Mouse (Mus musculus) midbrain, embryonic 12.5 days (tissue): ENCODE data around the gene 6030468B19Rik. TPM values are rescaled to one million over a fixed set of nuclear protein-coding genes. Genes with fewer than 3 reads are reported as not detected.

ENCODE experiments used
- ATAC-seq: fragments of 200-750 bp; cut with Nextera tagmentation; 2 replicates; pipeline ENCODE4 v1.8.0; 2017; ENCODE audit warnings: low read depth, moderate TSS enrichment, moderate library complexity; ENCODE audit not compliant: low FRiP score
- H3K27ac ChIP-seq: fragments of 300-500 bp; sonication (generic); replicated peaks from 2 replicates; pipeline ENCODE4 v1.5.1; 2016; ENCODE audit warnings: mild to moderate bottlenecking
- H3K27me3 ChIP-seq: fragments of 300-500 bp; sonication (generic); 2 replicates; pipeline ENCODE4 v1.6.1; 2016; ENCODE audit warnings: mild to moderate bottlenecking
- H3K36me3 ChIP-seq: fragments of 300-500 bp; sonication (generic); 2 replicates; pipeline ENCODE4 v1.6.1; 2016
- H3K4me1 ChIP-seq: fragments of 300-500 bp; sonication (generic); 2 replicates; pipeline ENCODE4 v1.6.1; 2016
- H3K4me2 ChIP-seq: fragments of 300-500 bp; sonication (generic); replicated peaks from 2 replicates; pipeline ENCODE4 v1.6.1; 2016; ENCODE audit warnings: mild to moderate bottlenecking, moderate library complexity
- H3K4me3 ChIP-seq: fragments of 300-500 bp; sonication (generic); 2 replicates; pipeline ENCODE4 v1.5.1; 2016; ENCODE audit warnings: mild to moderate bottlenecking
- H3K9ac ChIP-seq: fragments of 300-500 bp; sonication (generic); replicated peaks from 2 replicates; pipeline ENCODE4 v1.6.1; 2016; ENCODE audit warnings: mild to moderate bottlenecking, moderate library complexity
- H3K9me3 ChIP-seq: fragments of 300-500 bp; sonication (generic); 2 replicates; pipeline ENCODE4 v1.6.1; 2016; ENCODE audit warnings: mild to moderate bottlenecking
- WGBS: fragments of 180-500 bp; shearing (Covaris S2); methylation state at CpG from one replicate; pipeline ENCODE4 v1.1.7; 2016; 5-methylcytosine and 5-hydroxymethylcytosine counted together
- polyA plus RNA-seq: library from polyadenylated mRNA; unstranded; fragments of >200 nt; fragmentation: Nextera tagmentation; extraction: Ambion mirVana; gene quantifications from 2 replicates; pipeline ENCODE4 v1.2.1, GENCODE M21; 2016

6030468B19Rik gene
- 0.28 TPM in 1 of 2 replicates, not detected in the other for polyA plus RNA-seq

GRCm38 (mm10) chr11:117797511-117798159 lies at the start of gene 6030468B19Rik:
Gene 6030468B19Rik (plus strand): TSS chr11:117797660.
- Histone ChIP-seq H3K27me3 (peaks cover 11% of the 10 kb centered on the region), H3K4me2 (no peak within 1 kb of the TSS), H3K36me3 (no peaks in the 10 kb centered on the region), H3K9ac (no peak within 1 kb of the TSS), H3K27ac (no peak within 1 kb of the TSS), H3K4me1 (peaks cover 4% of the 10 kb centered on the region; the same call in 1 of the 2 replicates), H3K4me3 (no peak within 1 kb of the TSS), H3K9me3 (no peaks in the 10 kb centered on the region)
- ATAC-seq: no peak
- 58% methylated on average over 9 of the region's 9 CpGs for WGBS

- no peak overlapping the region for H3K27ac ChIP-seq
- ATAC-seq: no peak
- H3K36me3 ChIP-seq: peaks cover 99% of the 10 kb centered on the region
- 90% methylated on average over 4 of the region's 4 CpGs for WGBS
- no peaks in the 10 kb centered on the region for H3K4me1 ChIP-seq
- H3K4me3 ChIP-seq: no peak overlapping the region
- H3K9me3 ChIP-seq: no peaks in the 10 kb centered on the region
- H3K4me2 ChIP-seq: no peak overlapping the region
- H3K27me3 ChIP-seq: no peaks in the 10 kb centered on the region
- H3K9ac ChIP-seq: no peak overlapping the region
These were observed 48.8 kb upstream of the 6030468B19Rik start for GRCm38 (mm10) chr11:117748628-117749027.

DNA sequence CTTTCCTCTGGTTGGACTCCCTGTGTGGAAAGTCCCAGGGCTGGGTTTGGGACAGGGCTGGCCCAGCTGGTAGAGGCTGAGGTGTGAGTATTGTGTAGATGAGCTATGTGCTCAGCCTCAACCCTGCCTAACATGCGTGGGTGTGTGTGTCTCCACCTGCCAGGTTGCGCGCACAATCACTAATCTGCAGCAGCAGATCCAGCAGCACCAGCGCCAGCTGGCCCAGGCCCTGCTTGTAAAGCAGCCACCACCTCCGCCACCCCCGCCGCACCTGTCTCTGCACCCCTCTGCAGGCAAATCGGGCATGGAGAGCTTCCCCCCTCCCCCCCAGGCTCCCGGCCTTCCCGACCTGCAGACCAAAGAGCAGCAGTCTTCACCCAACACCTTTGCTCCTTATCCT lies 48.0 kb upstream of the 6030468B19Rik start:
- no peak overlapping the region for H3K27ac ChIP-seq
- no peak for ATAC-seq
- H3K36me3 ChIP-seq: peaks cover 99% of the 10 kb centered on the region
- H3K9me3 ChIP-seq: no peaks in the 10 kb centered on the region
- no peak overlapping the region for H3K9ac ChIP-seq
- 94% methylated on average over 10 of the region's 10 CpGs for WGBS
- H3K27me3 ChIP-seq: no peaks in the 10 kb centered on the region
- H3K4me1 ChIP-seq: no peaks in the 10 kb centered on the region
- no peak overlapping the region for H3K4me2 ChIP-seq
- H3K4me3 ChIP-seq: no peak overlapping the region

DNA sequence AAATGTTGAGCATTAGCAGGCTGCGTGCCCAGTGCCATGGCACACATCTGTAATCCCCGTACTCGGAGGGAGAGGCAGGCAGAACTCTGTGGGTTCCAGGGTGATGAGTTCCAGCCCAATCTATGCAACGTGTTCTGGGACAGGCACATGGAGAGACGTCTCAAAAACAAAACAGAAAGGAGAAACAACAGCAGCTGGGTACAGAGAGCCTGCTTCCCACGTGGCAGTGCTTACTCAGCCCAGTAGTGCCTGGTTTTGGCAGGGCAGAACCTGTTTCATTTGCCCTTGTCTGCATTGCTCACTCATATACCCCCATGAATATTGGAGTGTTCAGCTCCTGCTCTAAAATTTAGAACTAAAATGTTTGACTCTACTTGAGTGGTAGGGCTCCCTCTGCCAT lies 45.9 kb upstream of the 6030468B19Rik start:
- Histone ChIP-seq H3K36me3 (peaks cover 100% of the 10 kb centered on the region), H3K27me3 (no peaks in the 10 kb centered on the region), H3K4me1 (no peaks in the 10 kb centered on the region), H3K4me2 (no peak overlapping the region), H3K9ac (no peak overlapping the region), H3K9me3 (no peaks in the 10 kb centered on the region), H3K27ac (no peak overlapping the region), H3K4me3 (no peak overlapping the region)
- WGBS: 89% methylated on average over 6 of the region's 6 CpGs
- no peak for ATAC-seq

GRCm38 (mm10) chr11:117755891-117756290 lies 41.6 kb upstream of the 6030468B19Rik start:
- 95% methylated on average over 7 of the region's 7 CpGs for WGBS
- Histone ChIP-seq H3K4me3 (no peak overlapping the region), H3K9me3 (no peaks in the 10 kb centered on the region), H3K27me3 (no peaks in the 10 kb centered on the region), H3K9ac (no peak overlapping the region), H3K36me3 (peaks cover 100% of the 10 kb centered on the region), H3K27ac (no peak overlapping the region), H3K4me2 (no peak overlapping the region), H3K4me1 (no peaks in the 10 kb centered on the region)
- ATAC-seq: no peak

GRCm38 (mm10) chr11:117759267-117759666 lies 38.2 kb upstream of the 6030468B19Rik start:
- Histone ChIP-seq H3K9ac (no peak overlapping the region), H3K4me3 (no peak overlapping the region), H3K4me1 (no peaks in the 10 kb centered on the region), H3K4me2 (no peak overlapping the region), H3K9me3 (no peaks in the 10 kb centered on the region), H3K27ac (no peak overlapping the region), H3K36me3 (peaks cover 93% of the 10 kb centered on the region), H3K27me3 (no peaks in the 10 kb centered on the region)
- WGBS: 93% methylated on average over 10 of the region's 10 CpGs
- ATAC-seq: no peak

- no peak overlapping the region for H3K9ac ChIP-seq
- no peaks in the 10 kb centered on the region for H3K27me3 ChIP-seq
- H3K4me2 ChIP-seq: no peak overlapping the region
- H3K36me3 ChIP-seq: peaks cover 93% of the 10 kb centered on the region
- 94% methylated on average over 26 of the region's 26 CpGs for WGBS
- H3K9me3 ChIP-seq: no peaks in the 10 kb centered on the region
- H3K27ac ChIP-seq: no peak overlapping the region
- H3K4me1 ChIP-seq: no peaks in the 10 kb centered on the region
- no peak overlapping the region for H3K4me3 ChIP-seq
- ATAC-seq: no peak
These were observed 36.9 kb upstream of the 6030468B19Rik start for GRCm38 (mm10) chr11:117760374-117761119.

DNA sequence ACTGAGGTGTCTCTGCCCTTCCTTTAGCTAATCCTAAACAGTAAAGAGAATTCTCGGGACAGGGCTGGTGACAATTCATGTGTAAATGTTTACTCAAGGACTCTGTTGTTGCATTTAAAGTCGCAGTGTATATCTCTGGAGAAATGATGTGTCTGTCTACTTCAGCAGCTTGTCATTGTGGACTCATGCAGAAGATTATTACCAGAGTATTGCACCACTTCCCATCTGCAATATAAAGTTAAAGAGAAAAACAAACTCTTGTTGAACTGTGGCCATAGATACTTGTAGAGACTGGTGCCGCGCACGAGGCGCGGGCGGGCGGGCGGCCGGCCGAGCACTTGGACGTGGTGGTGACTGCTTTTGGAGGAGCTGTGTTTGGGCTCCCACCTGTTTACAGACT lies 35.7 kb upstream of the 6030468B19Rik start:
- H3K27ac ChIP-seq: no peak overlapping the region
- no peak overlapping the region for H3K4me2 ChIP-seq
- no peak for ATAC-seq
- H3K4me3 ChIP-seq: no peak overlapping the region
- no peaks in the 10 kb centered on the region for H3K27me3 ChIP-seq
- WGBS: 92% methylated on average over 13 of the region's 13 CpGs
- H3K36me3 ChIP-seq: peaks cover 86% of the 10 kb centered on the region
- no peaks in the 10 kb centered on the region for H3K9me3 ChIP-seq
- no peak overlapping the region for H3K9ac ChIP-seq
- no peaks in the 10 kb centered on the region for H3K4me1 ChIP-seq

- H3K4me1 ChIP-seq: no peaks in the 10 kb centered on the region
- 89% methylated on average over 12 of the region's 12 CpGs for WGBS
- H3K4me2 ChIP-seq: no peak overlapping the region
- H3K27ac ChIP-seq: no peak overlapping the region
- no peak overlapping the region for H3K9ac ChIP-seq
- no peaks in the 10 kb centered on the region for H3K27me3 ChIP-seq
- H3K36me3 ChIP-seq: peaks cover 81% of the 10 kb centered on the region
- no peaks in the 10 kb centered on the region for H3K9me3 ChIP-seq
- no peak for ATAC-seq
- no peak overlapping the region for H3K4me3 ChIP-seq
These were observed 35.2 kb upstream of the 6030468B19Rik start for GRCm38 (mm10) chr11:117762246-117762645.

GRCm38 (mm10) chr11:117764319-117764718 lies 33.1 kb upstream of the 6030468B19Rik start:
- Histone ChIP-seq H3K4me3 (no peak overlapping the region), H3K4me1 (0 out of 2 replicates have a peak, but pooled peaks cover under 1% of the 10 kb centered on the region), H3K9ac (no peak overlapping the region), H3K36me3 (peaks cover 60% of the 10 kb centered on the region), H3K27ac (no peak overlapping the region), H3K9me3 (no peaks in the 10 kb centered on the region), H3K4me2 (no peak overlapping the region), H3K27me3 (no peaks in the 10 kb centered on the region)
- WGBS: 94% methylated on average over 9 of the region's 9 CpGs
- no peak for ATAC-seq

- no peak overlapping the region for H3K4me2 ChIP-seq
- no peaks in the 10 kb centered on the region for H3K9me3 ChIP-seq
- ATAC-seq: no peak
- no peak overlapping the region for H3K9ac ChIP-seq
- H3K36me3 ChIP-seq: peaks cover 50% of the 10 kb centered on the region
- 93% methylated on average over 5 of the region's 5 CpGs for WGBS
- H3K4me1 ChIP-seq: 0 out of 2 replicates have a peak, but pooled peaks cover 9% of the 10 kb centered on the region
- no peaks in the 10 kb centered on the region for H3K27me3 ChIP-seq
- no peak overlapping the region for H3K4me3 ChIP-seq
- H3K27ac ChIP-seq: no peak overlapping the region
These were observed 32.1 kb upstream of the 6030468B19Rik start for GRCm38 (mm10) chr11:117765361-117765760.

DNA sequence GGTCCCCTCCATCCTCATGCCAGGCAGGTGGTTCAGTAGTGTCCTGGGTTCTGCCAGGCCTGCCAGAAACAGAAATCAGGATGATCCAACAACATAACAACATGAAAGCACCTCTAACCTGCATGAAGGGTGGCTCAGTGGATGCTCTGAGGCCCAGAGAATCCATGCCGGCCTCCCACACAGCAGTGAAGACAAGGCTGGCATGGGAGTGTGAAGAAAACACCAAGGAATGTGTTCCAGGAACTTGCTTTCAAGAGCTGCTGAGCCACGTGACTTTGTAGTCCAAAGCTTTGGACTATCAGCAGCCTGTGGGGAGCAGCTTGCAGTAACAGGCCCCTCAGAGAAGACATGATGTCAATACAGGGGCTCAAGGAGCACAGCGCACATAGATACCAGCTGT lies 31.2 kb upstream of the 6030468B19Rik start:
- no peak for ATAC-seq
- peaks cover 41% of the 10 kb centered on the region for H3K36me3 ChIP-seq
- no peaks in the 10 kb centered on the region for H3K9me3 ChIP-seq
- no peak overlapping the region; the same call in 1 of the 2 replicates for H3K27ac ChIP-seq
- H3K4me3 ChIP-seq: no peak overlapping the region
- no peak overlapping the region for H3K4me2 ChIP-seq
- H3K4me1 ChIP-seq: 0 out of 2 replicates have a peak, but pooled peaks cover 9% of the 10 kb centered on the region
- 89% methylated on average over 3 of the region's 3 CpGs for WGBS
- H3K27me3 ChIP-seq: no peaks in the 10 kb centered on the region
- H3K9ac ChIP-seq: no peak overlapping the region
